Mouse (Mus musculus) T-helper 17 cell (primary cell): ENCODE results near the gene Tmem192.

ENCODE experiments used
- in situ Hi-C, 2 experiments: fragments of 300-600 bp; cut with MboI, MseI; formaldehyde crosslinking; loops; 1 replicate in 1 of 2; 2 replicates in 1 of 2; pipeline ENCODE4 v1.15.1; 2025; ENCODE audit warnings: high pct_unique_total_duplicates in 2 of 2

The Tmem192 gene

GRCm38 (mm10) chr8:64959025-64959424, 12.0 kb downstream of the Tmem192 start:
- in situ Hi-C loops, result loop anchor here in 1 of 2 experiments (10.0 to 25.0 kb wide), 3 partner anchors 1486 to 1903 kb away; partner anchors contain the start of gene Naf1

- in situ Hi-C loops, result loop anchor here in 1 of 2 experiments (25.0 kb wide), 1 partner anchor 1899 kb away; the partner anchor contains the start of gene Naf1
These were observed 15.9 kb downstream of the Tmem192 start for GRCm38 (mm10) chr8:64962836-64963235.

DNA sequence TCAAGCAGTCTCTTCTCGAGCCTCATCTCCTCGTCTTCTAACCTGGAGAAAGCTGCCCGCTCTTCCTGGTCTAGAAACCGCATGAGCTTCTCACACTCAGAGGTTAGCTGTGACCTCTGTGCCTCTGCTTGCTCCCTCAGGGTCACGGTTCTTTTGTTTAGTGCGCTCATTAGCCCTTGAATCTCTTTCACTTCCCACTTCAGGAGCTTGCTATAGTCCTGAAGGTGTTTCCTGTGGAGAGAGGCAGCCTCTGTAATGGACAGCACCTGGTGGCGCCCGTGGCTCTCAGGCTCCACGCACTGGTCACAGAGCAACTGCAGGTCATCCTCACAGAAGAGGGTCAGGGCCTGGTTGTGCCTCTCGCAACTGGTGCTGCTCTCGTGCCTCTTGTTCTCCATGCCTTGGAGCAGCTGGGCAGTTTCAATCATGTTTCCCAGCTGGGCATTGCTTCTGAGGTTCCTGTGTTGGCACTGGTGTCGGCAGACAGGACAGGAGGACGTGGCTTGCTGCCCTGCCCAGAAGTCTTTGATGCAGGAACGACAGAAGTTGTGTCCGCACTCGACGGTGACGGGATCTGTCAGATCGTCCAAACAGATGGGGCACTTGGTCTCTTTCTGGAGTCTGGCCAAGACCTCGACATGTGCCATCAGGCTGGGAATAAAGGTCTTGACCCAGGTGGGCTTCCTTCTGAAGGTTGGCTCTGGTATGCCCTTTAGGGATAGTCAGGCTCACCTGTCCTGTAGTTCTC, 36.3 kb downstream of the Tmem192 start:
- in situ Hi-C loops, result no loop called here

GRCm38 (mm10) chr8:64987731-64988130, 40.7 kb downstream of the Tmem192 start, which contains the start of gene Trim75:
Gene Trim75, minus strand, starts transcription at chr8:64987831.
- in situ Hi-C loops, result no loop called here

DNA sequence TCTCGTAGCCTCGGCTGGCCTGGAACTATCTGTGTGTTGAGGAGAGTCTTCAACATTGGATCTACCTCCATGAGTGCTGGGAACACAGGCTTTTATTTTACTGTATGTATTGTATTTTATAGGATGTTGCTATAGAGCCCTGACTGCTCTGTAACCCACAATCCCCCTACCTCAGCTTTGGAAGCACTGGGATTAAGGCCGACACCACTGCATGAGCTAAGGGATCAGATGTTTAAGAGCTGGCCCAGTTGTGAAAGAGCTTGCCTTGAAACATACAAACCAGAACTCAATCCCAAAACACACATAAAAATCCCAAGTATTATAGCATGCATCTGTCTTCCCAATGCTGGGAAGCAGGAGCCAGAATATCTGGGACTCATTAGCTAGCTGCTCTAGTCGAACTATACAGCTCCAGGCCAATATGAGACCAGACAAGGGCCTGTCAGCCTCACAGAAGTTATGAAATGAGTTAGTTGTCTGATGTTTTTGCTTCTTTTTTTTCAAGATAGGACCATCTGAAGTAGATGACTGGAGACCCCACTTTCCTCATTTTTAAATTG, 51.9 kb downstream of the Tmem192 start:
- in situ Hi-C loops, result no loop called here

GRCm38 (mm10) chr8:65007616-65008015, 60.6 kb downstream of the Tmem192 start:
- in situ Hi-C loops, result loop anchor here in 1 of 2 experiments (25.0 kb wide), 1 partner anchor 1430 kb away; no protein-coding TSS in a partner anchor

DNA sequence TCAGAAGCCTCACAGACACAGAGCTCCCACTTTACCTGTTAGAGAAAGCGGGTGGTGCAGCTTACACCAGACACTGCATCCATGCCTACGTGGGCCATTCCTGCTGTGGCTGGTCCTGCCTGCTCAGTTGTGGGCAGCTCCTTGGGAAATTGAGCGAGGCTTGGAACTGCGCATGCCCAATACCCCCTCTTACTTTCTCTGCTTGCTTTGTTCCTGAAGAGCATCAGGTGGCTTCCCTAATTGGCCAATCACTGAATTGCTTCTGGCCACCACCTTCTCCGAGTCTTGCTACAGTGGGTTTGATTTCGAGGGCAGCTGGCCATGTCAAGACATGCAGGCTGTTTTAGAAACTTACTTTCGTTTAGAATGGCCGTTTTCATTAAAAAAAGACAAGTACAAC, 71.4 kb downstream of the Tmem192 start, which contains the start of the genes Trim61 and Trim60:
TSS of gene Trim61 (minus strand) at position 101 of the 400 bp plus-strand sequence.
TSS of gene Trim60 (minus strand) at position 162 of the 400 bp plus-strand sequence.
- in situ Hi-C loops, result loop anchor here in 1 of 2 experiments (25.0 kb wide), 1 partner anchor 1419 kb away; no protein-coding TSS in a partner anchor
